Mouse (Mus musculus) E14TG2a.4 (cell line): Measurements from ENCODE around the gene Tnfaip2.

Experiments used
- CTCF ChIP-seq: conservative IDR thresholded peaks from 2 replicates; pipeline ENCODE4 v1.5.1; 2014; ENCODE audit warnings: low read length
- NANOG ChIP-seq: IDR thresholded peaks from 2 replicates; pipeline ENCODE4 v1.6.1; 2014; ENCODE audit warnings: borderline replicate concordance, low read length, mixed read lengths
- POU5F1 ChIP-seq: IDR thresholded peaks from 2 replicates; pipeline ENCODE4 v1.6.1; 2014; ENCODE audit warnings: low read length, borderline replicate concordance

DNA sequence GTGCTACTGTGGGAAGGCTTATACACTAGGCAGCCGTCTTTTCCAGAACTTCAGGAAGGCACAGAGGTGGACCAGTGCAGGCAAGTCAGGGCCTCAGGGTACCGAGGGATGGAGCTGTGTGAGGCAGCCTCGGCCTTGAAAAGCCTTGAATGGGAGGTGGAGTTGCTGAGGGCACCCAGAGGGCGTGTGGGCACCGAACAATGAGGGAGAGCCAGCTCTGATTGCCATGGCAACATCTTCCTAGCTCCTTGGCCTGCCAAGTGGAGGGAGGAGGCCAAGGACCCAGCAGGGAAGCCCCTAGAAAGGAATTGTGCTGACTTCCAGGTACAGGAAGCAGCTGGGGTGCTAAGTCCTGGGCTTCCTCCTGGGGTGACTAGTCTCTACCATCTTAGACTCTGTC lies 32.7 kb upstream of the Tnfaip2 start:
- TF ChIP-seq CTCF (no peak), NANOG (no peak), POU5F1 (no peak)
